Mouse (Mus musculus) urinary bladder, postnatal 36 days (tissue): ENCODE measurements at regions not wholly inside any gene's neighbourhood (a gene's known extent, or its start where the extent isn't known, plus 50 kb on each side); places are given as distances from the start of the nearest gene placed in this dataset.

ENCODE experiments used
- DNase-seq, 2 experiments: peaks; one replicate each; pipeline ENCODE4 v3.0.0; 2022; ENCODE audit warnings: low spot score in 2 of 2, mixed read lengths in 1 of 2

DNA sequence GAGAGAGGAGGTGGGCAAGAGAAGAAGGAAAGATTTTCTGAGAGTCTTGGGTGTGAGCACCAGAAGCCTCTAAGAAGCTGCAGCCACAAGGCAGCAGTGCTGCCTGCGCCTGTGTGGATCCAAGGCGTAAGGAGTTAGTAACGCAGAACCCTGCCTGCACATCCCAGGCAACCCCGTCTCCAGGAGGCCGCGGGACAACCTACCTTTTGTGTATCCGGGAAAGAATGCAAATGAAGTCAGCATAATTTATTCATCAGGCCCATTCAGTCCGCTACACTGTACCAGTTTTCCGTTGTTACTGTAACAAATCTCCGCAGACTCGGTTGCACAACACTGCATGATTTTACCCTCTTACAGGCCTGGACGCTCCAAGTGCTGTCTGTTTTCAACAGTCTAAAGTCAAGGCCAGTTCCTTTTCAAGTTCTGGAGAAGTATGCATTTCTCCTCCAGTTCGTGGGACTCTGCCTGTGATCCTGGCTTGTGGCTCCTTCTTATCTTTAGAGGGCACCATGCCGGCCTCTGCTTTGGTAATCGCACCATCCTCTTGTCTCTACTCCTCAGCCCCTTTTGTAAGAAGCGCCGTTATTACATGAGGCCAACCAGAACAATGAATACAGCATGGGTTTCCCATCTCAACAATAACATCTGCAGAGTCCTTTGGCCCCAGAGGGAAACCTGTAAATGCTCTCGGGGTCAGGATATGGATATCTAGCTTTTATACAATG is 133.8 kb downstream of the Nufip1 start:
- DNase-seq: no peak

DNA sequence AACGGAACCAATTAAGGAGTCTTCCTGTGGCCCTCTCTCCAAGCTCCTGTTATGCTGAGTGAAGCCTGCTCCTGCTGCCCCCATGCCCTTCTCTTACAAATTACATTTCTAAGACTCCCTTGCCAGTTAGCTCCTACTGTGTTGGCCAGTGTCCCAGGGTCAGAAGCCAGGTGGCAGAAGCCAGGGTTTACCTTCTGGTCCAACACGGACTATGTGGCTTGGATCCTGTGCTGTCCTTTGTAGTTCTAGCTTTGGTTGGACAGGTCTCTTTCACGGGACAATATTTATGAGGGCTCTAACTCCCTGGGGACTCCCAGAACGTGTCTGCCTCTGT is 134.3 kb downstream of the Nufip1 start:
- DNase-seq: no peak

DNA sequence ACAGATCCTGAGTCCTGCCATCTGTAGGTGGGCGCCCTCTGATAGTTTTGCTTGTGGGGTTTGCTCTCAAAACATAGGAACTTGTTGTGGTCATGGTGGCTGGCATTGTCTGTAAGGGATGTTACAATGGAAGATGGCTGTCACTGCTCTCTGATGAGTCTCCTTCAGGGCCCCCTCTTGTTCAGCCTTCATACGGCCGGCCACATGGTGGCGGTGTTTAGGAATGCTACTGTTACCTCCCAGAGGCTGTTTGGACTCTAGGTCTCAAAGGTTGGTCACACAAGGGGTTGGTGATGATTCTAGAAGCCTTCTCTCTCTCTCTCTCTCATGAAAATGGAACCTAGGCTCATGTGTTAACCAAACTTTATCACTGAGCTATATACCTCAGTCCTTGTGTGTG is 137.0 kb downstream of the Nufip1 start:
- no peak for DNase-seq

DNA sequence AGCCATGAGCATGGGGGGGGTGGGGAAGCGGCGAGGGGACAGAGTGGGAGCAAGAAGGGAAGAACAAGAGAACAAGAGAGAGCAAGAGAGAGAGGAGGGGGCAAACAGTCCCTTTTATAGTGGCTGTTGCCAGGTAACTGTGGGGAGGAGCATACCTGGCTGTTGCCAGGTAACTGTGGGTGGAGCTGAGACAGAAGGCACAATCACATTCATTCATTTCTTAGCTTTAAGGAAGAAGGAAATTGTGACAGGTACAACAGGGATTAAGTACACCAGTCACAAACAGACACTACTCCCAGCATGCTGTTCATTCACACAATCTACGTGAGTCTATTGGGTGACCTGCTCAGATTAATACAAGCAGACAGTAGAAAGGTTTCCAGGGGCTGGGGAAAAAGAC is 143.2 kb downstream of the Nufip1 start:
- DNase-seq: no peak

DNA sequence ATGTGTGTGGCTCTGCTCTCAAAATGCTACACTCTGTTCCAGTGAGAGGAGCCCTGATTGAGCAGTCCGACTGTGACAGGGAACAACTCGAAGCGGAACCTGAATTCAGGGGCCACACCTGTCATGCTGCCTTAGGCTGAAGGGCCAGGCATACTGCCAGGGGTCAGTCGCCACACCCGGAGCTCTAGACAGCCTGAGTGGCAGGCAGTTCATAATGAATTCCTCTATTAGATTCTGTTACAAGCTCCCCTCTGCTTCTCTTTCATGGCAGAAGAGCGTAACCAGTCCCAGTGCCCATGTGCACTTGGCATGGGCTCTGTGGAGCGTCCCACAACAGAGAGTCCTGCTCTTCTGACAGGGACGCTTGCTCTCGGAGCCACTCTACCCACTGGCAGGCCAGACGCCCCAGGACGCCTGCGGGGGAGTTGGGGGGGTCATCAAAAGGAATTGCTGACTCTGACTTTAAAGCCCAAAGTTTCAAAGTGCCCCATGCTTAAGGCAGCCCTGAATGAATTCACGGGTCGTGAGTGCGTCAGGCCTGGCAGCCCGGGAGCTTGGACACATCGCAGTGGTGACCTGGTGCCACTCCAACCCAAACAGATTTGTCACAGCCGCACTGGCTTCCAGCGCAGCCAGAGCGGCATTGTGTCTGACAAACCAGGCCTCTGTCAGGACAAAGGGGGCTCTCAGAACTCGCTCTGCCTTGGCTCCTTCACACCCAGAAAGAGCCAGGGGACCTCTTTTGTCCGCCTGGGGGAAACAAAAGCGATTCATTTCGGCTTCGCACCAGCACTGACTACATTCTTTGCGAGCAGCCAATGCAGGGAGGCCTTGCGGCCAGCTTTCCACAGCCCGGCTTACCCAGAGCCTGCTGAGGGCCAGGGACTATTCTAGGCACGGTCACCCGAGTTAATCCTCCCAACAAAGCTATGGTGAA is 144.1 kb downstream of the Nufip1 start:
- DNase-seq: no peak

DNA sequence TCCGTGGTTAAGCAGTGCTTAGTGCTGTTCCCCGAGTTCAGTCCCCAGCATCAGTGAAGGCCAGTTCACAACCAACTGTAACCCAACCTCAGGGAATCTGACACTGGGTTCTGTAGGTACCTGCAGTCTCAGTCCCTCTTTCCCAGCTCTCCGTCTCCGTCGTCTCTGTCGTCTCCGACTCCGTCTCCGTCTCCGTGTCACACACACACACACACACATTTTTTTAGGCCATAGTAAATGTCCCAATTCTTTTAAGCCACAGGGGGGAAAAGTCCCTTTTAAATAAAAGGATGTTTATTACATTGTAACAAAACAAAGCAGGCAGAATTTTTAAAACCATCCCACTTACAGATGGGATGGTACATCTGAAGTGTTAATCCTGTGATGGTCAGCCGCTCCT is 145.3 kb downstream of the Nufip1 start:
- no peak for DNase-seq

DNA sequence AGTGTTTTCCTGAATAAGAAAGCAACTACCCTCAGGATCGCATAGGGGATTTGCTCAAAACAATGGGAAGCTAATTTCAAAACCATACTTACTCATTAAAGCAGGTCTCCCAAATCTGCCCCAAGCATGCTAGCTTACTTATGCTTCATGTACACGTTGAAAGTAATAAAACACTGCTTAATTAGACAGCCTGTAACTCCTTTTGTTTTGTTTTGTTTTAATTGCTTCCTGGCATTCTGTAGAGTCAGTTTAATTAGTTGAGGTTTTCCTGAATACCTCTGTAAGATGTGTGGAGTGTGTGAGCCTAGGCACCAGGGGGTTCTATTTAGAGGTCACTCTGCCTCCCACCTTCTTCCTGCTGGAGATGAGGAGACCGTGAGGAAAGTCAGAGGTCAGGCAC is 147.9 kb downstream of the Nufip1 start:
- DNase-seq: no peak

DNA sequence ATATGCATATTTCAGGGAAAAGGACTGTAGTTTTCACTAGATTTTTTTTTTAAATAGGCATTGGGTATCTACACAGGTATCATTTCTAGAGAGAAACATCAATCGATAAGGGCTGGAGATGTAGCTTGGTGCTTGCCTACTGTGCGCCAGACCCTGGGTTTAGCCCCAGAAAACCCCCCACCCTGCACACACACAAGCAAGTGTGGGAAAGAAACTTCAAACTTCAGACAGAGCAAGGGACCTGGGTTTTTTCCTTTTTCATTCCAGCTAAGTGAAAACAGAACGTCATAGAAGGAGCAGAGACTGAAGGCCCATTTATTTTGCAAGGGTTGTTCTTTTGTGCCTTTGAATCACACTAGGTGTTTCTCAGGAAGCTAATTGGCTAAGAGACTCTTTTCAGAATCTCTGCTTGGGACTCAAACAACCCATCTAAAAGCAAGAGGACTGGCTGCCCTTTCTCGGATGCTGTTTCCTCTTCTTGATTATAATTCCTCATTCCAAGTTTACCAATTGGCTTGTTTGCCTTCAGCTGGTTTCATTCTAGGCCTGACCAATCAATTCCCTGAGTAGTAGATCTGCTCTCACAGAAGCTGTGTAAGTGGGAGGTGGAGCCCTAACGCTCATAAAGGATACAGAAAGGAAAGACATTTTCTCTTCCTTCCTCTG is 150.1 kb downstream of the Nufip1 start:
- no peak for DNase-seq

DNA sequence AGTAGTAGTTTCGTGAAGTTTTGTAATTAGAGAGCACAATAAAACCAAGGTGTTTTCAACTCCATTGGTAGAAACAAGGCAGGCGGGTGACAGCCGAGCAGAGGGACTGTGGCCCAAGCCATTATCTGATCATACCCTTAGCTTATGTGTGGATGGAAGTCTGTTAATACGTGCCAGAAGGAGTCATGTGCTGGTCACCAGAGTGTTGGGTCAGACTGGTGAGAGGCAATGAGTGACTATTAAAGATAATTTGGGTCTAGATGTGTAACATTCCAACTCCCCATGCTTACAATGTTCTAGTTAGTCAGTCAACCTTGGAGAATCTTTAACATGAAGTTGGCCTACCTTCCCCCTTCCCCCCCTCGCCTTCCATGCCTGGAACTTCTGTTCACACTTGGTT is 151.1 kb upstream of the Tsc22d1 start:
- DNase-seq: no peak

DNA sequence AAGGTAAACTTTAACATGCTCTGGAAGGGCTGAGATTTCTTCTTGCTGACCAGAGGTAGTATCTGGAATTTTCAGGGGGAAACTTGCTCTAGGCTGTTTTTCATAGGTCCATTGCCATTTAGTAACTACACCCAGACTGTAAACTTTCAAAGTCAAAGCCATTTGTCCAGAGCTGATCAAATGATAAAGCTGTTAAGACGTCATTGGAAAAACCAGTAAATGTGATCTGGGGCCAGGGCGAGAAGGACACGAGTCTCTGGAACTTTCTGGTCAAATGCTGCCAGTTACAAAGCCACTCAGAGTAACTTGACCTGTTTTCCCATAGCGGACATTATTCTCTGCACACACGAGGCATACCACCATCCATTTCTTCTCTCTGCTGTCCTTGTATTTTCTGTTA is 148.9 kb upstream of the Tsc22d1 start:
- no peak for DNase-seq

DNA sequence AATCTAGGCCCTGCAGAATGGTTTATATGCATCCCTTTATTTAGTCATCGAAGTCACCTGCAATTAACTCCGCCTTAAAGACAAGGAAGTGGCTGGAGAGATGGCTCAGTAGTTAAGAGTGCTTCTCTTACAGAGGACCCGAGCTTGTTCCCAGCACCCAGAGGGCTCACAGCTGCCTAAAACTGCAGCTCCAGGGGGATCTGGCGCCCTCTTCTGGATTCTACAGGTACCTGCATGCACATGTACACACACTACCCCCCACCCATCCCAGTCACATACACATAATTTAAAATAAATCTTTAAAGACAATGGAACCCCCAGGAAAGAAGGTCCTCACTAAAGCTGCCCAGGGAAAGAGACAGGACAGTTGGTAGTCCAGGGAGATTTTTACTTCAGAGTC is 148.5 kb upstream of the Tsc22d1 start:
- no peak for DNase-seq

DNA sequence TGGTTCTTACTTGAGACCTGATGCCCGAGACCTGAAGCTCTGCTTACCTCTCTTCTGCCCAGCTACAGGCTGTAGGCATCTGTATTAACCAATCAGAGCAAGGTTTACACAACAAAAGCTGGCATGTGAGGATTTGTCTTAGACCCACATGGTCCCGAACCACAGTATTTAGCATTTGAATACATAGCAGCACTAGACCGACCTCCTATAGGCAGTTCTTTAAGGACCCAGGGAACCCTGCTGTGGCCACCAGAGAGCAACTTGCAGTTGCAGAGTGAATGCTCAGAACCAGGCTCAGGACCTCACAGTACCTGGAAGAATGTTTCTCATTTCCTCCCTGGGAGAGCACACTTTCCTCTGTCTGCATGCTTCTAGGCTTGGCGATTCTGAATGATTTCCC is 147.7 kb upstream of the Tsc22d1 start:
- no peak for DNase-seq

DNA sequence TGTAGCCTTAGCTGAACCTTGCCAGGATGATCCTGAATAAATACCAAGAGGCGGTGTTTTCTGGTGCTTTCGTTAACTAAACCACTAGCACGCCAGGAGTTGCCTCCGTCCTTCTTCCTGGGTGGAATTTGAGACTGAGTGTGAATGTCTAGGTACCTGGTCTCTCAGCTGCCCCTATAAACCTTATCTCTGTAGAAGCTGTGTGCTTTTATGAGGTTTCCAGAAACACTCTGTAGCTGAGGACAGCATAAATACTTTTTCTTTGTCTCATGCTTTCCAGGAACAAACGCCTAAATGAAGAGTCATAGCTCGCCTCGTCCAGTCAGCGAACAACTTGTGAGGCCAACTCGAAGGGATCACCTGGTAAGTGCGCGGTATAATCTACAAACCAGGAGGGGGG is 143.6 kb upstream of the Tsc22d1 start:
- no peak for DNase-seq

DNA sequence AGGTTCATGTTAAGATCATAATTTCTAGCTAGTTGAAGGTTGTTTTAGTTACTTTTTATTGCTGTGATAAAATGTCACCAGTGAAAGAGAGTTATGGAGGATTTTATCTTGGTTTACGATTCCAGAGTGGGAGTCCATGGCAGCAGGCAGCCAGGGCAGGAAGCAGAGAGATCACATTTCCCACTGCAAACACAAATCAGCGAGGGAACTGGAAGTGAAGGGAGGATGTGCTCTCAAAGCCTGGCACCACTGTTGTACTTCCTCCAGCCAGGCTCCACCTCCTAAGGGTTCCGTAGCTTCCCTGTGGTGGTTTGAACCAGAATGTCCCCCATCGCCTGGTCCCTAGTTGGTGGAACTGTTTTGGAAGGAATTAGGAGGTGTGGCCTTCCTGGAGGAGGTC is 141.9 kb upstream of the Tsc22d1 start:
- no peak for DNase-seq

DNA sequence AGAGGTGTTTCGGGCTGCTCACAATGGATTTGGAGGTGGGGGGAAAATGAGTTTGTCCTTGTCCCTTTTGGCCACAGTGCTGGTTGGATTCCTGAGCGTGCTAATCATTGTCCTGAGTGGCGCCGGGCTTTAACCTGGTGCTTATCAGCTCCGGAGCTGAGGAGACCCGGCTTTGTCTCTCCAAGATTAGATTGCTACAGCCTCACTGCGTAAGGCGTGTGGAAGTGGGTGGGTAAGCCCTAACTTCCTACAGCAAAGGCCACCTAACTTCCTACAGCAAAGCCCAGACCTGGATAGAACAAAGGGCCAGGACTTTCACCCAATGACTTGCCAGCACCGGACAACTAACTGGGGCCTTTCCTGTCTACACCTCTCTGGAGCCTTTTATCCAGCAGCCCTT is 138.1 kb upstream of the Tsc22d1 start:
- no peak for DNase-seq

DNA sequence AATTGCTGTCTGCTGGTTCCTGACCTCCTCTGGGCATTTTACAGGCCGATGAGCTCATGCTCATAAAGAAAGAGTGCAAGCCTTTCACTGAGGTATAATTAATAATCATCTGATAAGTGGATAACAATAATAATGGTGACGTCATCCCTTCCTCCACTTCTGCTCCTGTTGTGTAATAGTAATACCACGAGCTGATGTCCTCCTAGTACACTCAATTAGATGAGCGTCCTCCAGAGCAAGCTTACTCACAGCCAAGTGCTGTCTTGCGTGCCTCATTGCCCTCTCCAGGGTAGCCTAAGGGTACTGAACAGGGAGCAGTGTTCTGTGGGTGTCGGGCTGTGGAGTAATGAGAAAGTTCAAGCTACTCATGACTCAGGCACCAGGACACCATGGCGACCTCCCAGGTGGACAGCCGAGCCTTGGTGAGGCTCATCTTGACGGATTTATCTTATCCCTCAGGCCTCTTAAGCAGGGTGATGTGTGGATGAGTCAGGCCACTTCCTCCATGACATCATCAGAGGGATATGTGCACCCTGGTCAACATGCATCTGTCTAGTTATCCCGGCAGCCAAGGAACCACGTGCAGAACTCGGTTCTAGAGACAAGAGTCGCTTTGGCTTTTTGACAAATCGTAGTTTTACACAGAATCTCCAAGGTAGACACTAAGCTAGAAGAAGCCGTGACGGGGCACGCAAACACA is 135.9 kb upstream of the Tsc22d1 start:
- no peak for DNase-seq

DNA sequence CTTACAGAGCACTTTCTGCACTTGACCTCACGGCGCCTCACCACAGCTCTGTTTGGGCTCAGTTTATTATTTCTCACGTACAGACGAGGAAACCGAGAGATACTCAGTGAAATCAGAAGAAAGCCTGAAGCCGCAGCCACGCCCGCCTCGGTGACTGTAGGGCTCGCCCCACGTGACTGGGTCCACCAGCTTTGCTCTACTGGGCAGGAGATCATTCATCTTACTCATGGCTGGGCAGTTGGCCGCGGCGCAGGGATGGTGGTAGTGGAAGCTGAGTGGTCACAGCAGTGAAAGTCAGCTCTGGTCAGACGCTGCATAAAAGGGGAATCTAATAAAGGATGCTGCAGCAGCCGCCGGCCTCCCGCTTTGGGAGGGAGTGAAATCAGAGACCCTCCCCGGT is 135.2 kb upstream of the Tsc22d1 start:
- DNase-seq: no peak

DNA sequence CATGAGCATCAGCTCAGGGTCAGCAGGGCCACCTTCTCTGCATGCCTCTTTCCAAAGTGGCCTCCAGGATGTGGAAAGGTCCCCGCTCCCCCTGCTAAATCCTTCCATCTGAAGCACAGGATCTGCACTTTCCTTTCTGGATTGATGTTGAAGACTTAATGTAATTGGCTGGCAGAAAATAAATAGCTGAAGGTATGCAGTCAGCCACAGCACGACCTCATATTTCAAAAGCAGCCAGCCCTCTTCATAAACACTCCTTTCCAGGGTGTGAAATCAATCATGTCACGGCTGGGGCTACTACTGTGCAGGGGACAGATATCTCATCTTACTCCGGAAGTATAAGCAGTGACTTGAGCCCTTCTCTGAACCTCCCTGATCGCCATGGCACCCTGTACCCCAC is 132.9 kb upstream of the Tsc22d1 start:
- no peak for DNase-seq

DNA sequence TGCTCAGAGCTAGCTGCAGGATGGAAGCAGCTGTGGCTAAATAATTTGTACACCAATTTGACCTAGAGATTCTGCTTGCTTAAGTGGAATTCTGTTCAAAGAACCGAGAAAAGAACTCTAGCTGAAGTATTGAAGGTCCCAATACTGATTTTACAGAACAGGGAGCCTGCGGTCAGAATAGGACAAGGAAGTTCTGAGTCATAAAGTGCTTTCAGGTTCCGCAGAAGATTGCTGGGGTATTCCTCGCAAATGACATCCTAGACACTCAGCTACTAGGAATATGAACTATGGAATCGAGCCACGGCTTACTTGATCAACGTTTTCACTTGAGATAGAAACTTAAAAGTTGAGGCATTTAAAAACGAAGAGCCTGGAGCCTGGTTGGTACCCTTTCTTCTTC is 127.0 kb upstream of the Tsc22d1 start:
- DNase-seq: no peak

DNA sequence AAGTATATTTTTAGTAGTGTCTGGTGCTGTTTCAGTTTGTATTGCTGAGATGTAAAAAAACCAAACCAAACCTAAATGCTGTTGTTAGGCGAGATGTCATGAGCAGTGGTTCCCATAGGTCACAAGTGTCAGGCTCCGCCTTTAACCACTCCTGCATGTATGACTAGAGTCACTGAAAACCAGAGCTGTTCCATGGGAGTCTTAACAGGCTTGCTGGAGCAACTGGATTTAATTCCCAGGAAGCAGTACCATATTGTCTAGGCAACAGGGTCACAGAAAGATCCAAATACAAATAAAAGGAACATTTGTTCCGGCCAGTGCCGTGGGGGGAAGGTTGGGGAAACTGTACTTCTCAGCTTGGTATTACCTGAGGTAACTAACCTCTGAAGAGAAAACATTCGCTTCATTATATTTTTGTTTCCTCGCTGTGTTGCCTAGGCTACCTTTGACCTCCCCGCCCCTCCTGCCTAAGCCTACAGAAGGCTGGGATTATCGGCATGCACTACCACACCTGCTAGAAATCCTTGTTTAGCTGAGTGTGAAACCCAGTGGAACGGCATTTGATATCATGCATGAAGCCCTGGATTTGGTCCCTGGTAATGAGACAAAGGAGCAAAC is 124.3 kb upstream of the Tsc22d1 start:
- DNase-seq: no peak

DNA sequence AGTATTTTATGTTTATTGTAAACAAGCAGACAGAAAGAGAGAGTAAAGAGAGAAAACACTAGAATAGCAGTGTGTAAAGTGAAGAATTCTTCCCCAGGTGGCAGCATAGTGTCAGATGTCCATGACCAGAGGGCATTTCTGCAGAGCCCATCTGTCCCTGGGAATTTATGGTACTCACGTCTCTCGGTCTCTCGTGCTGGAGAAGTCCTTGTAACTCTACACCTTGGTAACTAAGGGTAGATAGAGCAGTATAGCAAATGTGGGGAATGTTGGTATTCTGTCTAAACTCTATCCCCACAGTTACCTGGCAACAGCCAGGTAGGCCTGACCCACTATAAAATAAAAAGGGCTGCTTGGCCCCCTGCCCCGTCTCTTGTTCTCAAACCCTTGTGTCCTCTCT is 122.5 kb upstream of the Tsc22d1 start:
- no peak for DNase-seq
